Mouse (Mus musculus) heart, adult 2 months (tissue): ENCODE measurements around the gene Dqx1. TPM values are rescaled to one million over a fixed set of nuclear protein-coding genes. Genes with fewer than 3 reads are reported as not detected.

Experiments
- DNase-seq, 2 experiments: peaks; one replicate each; pipeline ENCODE4 v3.0.0; 2021
- H3K27ac ChIP-seq: fragments of 200-600 bp; 2 replicates; pipeline ENCODE4 v1.8.1; 2022
- H3K27me3 ChIP-seq: fragments of 200-500 bp; 2 replicates; pipeline ENCODE4 v1.6.1; 2012; ENCODE audit warnings: mild to moderate bottlenecking, low read length, inconsistent platforms, mixed read lengths; ENCODE audit not compliant: control insufficient read depth, insufficient read depth
- H3K36me3 ChIP-seq: fragments of 200-500 bp; 2 replicates; pipeline ENCODE4 v1.6.1; 2012; ENCODE audit warnings: low read length, inconsistent platforms; ENCODE audit not compliant: control insufficient read depth, insufficient read depth
- H3K4me1 ChIP-seq: fragments of 200-500 bp; 2 replicates; pipeline ENCODE4 v1.6.1; 2011; ENCODE audit warnings: low read length; ENCODE audit not compliant: control insufficient read depth, insufficient read depth
- H3K4me3 ChIP-seq: fragments of 200-600 bp; 2 replicates; pipeline ENCODE4 v1.8.1; 2022
- H3K79me2 ChIP-seq: fragments of 200-500 bp; replicated peaks from 2 replicates; pipeline ENCODE4 v1.6.1; 2012; ENCODE audit warnings: mild to moderate bottlenecking, inconsistent platforms, low read length, moderate library complexity, mixed read lengths; ENCODE audit not compliant: control insufficient read depth, insufficient read depth
- H3K9ac ChIP-seq: fragments of 200-500 bp; 2 replicates; pipeline ENCODE4 v1.6.1; 2012; ENCODE audit warnings: low read depth, mild to moderate bottlenecking, control low read depth, inconsistent platforms, low read length, mixed read lengths
- CTCF ChIP-seq: fragments of 200-600 bp; IDR thresholded peaks from 2 replicates; pipeline ENCODE4 v1.8.1; 2022; ENCODE audit warnings: antibody characterized with exemption, mild to moderate bottlenecking, moderate library complexity
- EP300 ChIP-seq: fragments of 200-500 bp; IDR thresholded peaks from 2 replicates; pipeline ENCODE4 v1.6.1; 2011; ENCODE audit warnings: low read depth, low read length, control low read depth; ENCODE audit not compliant: insufficient read depth
- POLR2A ChIP-seq: fragments of 200-500 bp; IDR thresholded peaks from 2 replicates; pipeline ENCODE4 v1.6.1; 2011; ENCODE audit warnings: mild to moderate bottlenecking, low read depth, low read length, control low read depth; ENCODE audit not compliant: insufficient read depth
- WGBS: fragments of 180-500 bp; shearing (Covaris S2); methylation state at CpG from one replicate; pipeline ENCODE4 v1.1.7; 2018; 5-methylcytosine and 5-hydroxymethylcytosine counted together
- intact Hi-C: fragments of 180-260 bp; cut with DNase I; formaldehyde crosslinking; loops from one replicate; pipeline ENCODE4 v1.15.1; 2025
- polyA plus RNA-seq: library from polyadenylated mRNA; depleted of rRNA; stranded (reverse); fragments of >200 nt; gene quantifications from 2 replicates; pipeline ENCODE4 v1.2.3, GENCODE M21; 2012
- total RNA-seq, 2 experiments: library from RNA; stranded (reverse); gene quantifications; 2 replicates each; pipeline ENCODE4 v1.2.3; 2021

Dqx1 gene
- total and polyA plus RNA-seq, 3 experiments: 0.65 to 1.4 (median 0.80) TPM

- Histone ChIP-seq H3K4me1 (peaks cover 2% of the 10 kb centered on the region; the same call in 1 of the 2 replicates), H3K9ac (no peak overlapping the region), H3K27me3 (no peaks in the 10 kb centered on the region; the same call in 1 of the 2 replicates), H3K79me2 (no peaks in the 10 kb centered on the region), H3K4me3 (no peak overlapping the region), H3K36me3 (no peaks in the 10 kb centered on the region), H3K27ac (no peak overlapping the region)
- TF ChIP-seq POLR2A (no peak), CTCF (no peak), EP300 (0 out of 2 replicates have a peak, but pooled peaks have one; percentile 43)
- peak; percentile 52 to 58 for DNase-seq
- intact Hi-C loops: no loop called here
- 15% methylated on average over 9 of the region's 9 CpGs for WGBS
These were observed 12.9 kb upstream of the Dqx1 start for GRCm38 (mm10) chr6:83044742-83045141.

DNA sequence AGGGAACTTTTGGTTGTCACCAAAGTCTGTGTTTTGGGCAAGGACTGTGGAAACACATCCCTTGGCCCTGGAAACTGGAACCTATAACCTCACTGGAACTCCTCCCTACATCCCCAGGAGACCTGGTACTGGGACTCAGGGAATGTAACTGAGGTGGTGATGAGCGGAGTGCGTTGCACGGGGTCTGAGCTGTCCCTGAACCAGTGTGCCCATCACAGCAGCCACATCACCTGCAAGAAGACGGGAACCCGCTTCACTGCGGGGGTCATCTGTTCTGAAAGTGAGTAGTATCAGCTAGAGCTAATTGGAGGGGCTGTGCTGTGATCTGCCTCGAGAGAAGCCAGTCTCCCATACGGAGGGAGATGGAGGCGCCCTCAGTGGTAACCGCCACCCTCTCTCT lies 8.3 kb upstream of the Dqx1 start:
- H3K36me3 ChIP-seq: no peaks in the 10 kb centered on the region
- no peak for DNase-seq
- H3K4me3 ChIP-seq: no peak overlapping the region
- no peak overlapping the region for H3K27ac ChIP-seq
- intact Hi-C loops: no loop called here
- H3K9ac ChIP-seq: no peak overlapping the region
- 71% methylated on average over 10 of the region's 10 CpGs for WGBS
- no peak for TF ChIP-seq EP300
- no peak for TF ChIP-seq CTCF
- TF ChIP-seq POLR2A: no peak
- H3K4me1 ChIP-seq: peaks cover 6% of the 10 kb centered on the region
- H3K79me2 ChIP-seq: no peaks in the 10 kb centered on the region
- H3K27me3 ChIP-seq: no peaks in the 10 kb centered on the region; the same call in 1 of the 2 replicates

- WGBS: 4% methylated on average over 26 of the region's 26 CpGs
- intact Hi-C loops: no loop called here
- H3K27me3 ChIP-seq: no peaks in the 10 kb centered on the region; the same call in 1 of the 2 replicates
- H3K36me3 ChIP-seq: no peaks in the 10 kb centered on the region
- DNase-seq: peak; percentile 43
- H3K4me3 ChIP-seq: peak overlapping the region; percentile 88
- peak overlapping the region; percentile 75 for H3K9ac ChIP-seq
- peak overlapping the region; percentile 93 for H3K27ac ChIP-seq
- TF ChIP-seq EP300 (no peak), CTCF (no peak)
- no peaks in the 10 kb centered on the region; the same call in 1 of the 2 replicates for H3K79me2 ChIP-seq
- peaks cover 8% of the 10 kb centered on the region for H3K4me1 ChIP-seq
These were observed 4.3 kb upstream of the Dqx1 start for GRCm38 (mm10) chr6:83053136-83053960.

GRCm38 (mm10) chr6:83054074-83054851 lies 3.4 kb upstream of the Dqx1 start, which contains the start of gene Aup1:
Gene Aup1, plus strand, starts transcription at chr6:83054521.
- Histone ChIP-seq H3K4me3 (peak within 1 kb of the TSS; percentile 88), H3K36me3 (no peaks in the 10 kb centered on the region), H3K27ac (peak within 1 kb of the TSS; percentile 93), H3K79me2 (no peaks in the 10 kb centered on the region; the same call in 1 of the 2 replicates), H3K9ac (peak within 1 kb of the TSS; percentile 92), H3K27me3 (no peaks in the 10 kb centered on the region), H3K4me1 (peaks cover 8% of the 10 kb centered on the region)
- intact Hi-C loops: loop anchor here (1.0 to 2.0 kb wide), 3 partner anchors 23 to 57 kb away; partner anchors contain the start of genes Mrpl53 and Pcgf1
- DNase-seq: peak; percentile 97 to 98
- WGBS: under 1% methylated on average over 64 of the region's 64 CpGs
- TF ChIP-seq POLR2A (peak; percentile 75), CTCF (no peak), EP300 (peak; percentile 90)

DNA sequence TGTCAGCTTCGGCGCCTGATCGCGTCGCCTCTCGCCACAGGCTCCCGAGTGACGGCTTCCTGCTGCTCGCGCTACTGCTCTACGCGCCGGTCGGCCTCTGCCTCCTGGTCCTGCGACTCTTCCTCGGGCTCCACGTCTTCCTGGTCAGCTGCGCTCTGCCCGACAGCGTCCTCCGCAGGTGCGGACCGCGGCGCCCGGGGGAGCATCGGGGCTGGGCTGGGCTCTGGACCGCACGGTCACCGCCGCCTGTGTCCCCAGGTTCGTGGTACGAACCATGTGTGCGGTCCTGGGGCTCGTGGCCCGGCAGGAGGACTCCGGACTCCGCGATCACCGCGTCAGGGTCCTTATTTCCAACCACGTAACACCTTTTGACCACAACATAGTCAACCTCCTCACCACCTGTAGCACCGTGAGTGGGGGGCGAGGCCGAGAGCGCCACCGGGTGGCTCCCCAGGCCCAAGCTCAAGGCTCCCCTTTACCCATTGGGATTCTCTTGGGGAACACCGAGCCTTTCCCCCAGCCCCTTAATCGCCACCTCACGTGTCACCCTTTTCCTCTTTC lies 2.7 kb upstream of the Dqx1 start, which contains the start of gene Htra2:
Gene Htra2, minus strand, starts transcription at position 403 of the 561 bp plus-strand sequence.
- TF ChIP-seq CTCF (peak; percentile 53), POLR2A (no peak), EP300 (no peak)
- no peaks in the 10 kb centered on the region for H3K27me3 ChIP-seq
- no peak for DNase-seq
- H3K4me3 ChIP-seq: peak within 1 kb of the TSS; percentile 88
- H3K4me1 ChIP-seq: peaks cover 8% of the 10 kb centered on the region
- intact Hi-C loops: loop anchor here (1.0 to 2.0 kb wide), 3 partner anchors 22 to 58 kb away; partner anchors contain the start of genes Mrpl53 and Pcgf1
- peak within 1 kb of the TSS; percentile 92 for H3K9ac ChIP-seq
- peak within 1 kb of the TSS; percentile 93 for H3K27ac ChIP-seq
- H3K79me2 ChIP-seq: no peaks in the 10 kb centered on the region; the same call in 1 of the 2 replicates
- under 1% methylated on average over 50 of the region's 50 CpGs for WGBS
- H3K36me3 ChIP-seq: no peaks in the 10 kb centered on the region
